Mouse (Mus musculus) ovary, postnatal 36 days (tissue): Measurements from ENCODE around the gene Tmem160.
A peak's percentile ranks its signal among the peaks of the same experiment; 100 is the strongest.

Experiments
- DNase-seq: peaks from one replicate; pipeline ENCODE4 v3.0.0; 2022; ENCODE audit warnings: low spot score, mixed read lengths

Gene Tmem160

GRCm38 (mm10) chr7:16441241-16441640 lies 11.3 kb upstream of the Tmem160 start:
- DNase-seq: no peak

DNA sequence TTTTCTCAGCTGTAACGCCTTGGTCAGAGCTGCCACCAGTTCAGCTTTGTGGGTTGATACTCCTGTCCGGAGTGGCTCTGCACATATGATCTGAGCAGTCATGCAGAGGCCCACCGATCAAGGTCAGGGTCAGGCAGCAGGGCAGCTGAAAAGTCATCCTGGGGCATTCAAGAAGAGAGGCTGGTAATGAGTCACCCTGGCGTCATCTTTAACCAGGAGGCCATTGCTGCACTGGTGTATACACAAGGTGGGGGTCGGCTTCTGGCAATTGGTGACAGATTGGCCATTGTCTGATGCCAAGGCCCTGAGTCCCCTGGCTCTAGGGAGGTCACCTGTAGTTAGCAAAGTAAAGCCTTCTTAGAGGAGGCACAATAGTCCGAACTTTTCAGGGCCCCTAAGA lies 923 bp upstream of the Tmem160 start:
- no peak for DNase-seq

- DNase-seq: no peak
Measured at GRCm38 (mm10) chr7:16453118-16453711, 636 bp downstream of the Tmem160 start.

GRCm38 (mm10) chr7:16455016-16455415 lies 2.4 kb downstream of the Tmem160 start:
- DNase-seq: no peak

DNA sequence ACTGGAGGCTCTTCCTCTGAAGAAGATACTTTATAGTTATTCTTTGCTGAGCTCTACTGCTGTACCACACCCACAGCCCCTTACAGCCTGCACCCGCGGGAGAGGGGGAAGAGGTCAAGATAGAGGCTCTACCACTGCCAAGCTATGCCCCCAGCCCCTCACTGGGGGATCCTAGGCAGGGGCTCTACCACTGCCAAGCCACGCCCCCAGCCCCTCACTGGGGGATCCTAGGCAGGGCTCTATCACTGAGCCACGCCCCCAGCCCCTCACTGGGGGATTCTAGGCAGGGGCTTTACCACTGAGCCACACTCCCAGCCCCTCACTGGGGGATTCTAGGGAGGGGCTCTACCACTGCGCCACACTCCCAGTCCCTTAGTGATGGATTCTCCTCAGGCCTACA lies 3.7 kb downstream of the Tmem160 start:
- DNase-seq: no peak

GRCm38 (mm10) chr7:16460566-16460965 lies 8.0 kb downstream of the Tmem160 start:
- no peak for DNase-seq

DNA sequence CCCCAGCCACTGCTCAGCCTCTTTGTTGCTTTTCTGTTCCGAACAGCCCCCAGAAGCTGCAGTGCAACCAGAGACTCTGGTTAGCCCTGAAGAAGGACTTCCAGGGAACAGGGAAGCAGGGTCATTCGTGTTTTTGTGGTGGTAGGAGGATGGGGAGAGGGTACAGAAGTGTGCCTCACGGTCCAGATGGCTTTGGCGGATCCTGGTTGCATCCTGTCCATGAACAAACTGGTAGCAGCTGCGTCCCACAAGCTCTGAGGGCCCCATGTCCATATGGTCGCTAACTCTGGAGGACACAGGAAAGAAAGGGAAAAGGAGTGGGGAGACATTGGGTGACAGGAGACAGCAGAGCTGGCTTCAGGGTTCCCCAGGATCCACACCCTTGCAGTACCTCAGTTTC lies 8.6 kb downstream of the Tmem160 start:
- DNase-seq: no peak

DNA sequence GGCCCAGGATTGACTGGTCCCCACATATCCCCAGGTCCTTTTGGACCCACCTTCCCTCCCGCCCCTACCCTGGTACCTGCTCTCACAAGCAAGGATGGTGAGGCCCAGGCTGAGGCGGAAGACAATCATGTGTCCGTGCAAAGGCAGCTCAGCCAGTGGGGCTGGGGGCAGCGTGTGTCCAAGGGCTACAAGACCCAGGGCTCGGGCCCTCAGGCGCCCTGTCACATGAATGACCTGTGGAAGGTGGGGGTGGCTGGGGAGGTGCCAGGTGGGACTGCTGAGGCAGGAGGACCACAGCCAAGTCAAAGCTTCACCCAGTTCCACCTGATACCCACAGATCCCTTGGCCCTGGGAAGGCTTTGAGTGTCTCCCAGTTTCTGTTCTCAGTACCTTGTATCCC lies 9.1 kb downstream of the Tmem160 start:
- DNase-seq: no peak

- DNase-seq: peak; percentile 76
Measured at GRCm38 (mm10) chr7:16463214-16463613, 10.6 kb downstream of the Tmem160 start.

DNA sequence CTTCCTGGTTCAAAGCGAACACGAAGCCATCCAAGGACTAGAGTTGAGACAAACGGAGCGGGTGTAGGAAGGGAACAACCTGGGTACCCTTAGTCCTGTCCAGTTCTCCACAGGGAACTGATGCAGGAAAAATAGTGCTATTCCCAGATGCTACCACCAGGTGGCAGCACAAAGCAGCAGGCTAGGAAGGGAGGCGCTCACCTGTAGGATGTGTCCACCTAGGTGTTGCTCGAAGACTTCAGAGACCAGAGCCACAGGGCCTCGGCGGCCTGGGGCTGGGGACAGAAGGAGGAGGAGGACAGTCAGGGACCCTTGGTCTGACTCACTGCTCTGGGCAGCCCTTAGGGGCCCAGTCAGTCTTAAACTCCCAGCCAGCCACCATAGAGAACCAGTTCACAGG lies 12.6 kb downstream of the Tmem160 start:
- DNase-seq: peak; percentile 63

GRCm38 (mm10) chr7:16465568-16465967 lies 13.0 kb downstream of the Tmem160 start:
- DNase-seq: no peak

GRCm38 (mm10) chr7:16466565-16466964 lies 14.0 kb downstream of the Tmem160 start:
- no peak for DNase-seq

DNA sequence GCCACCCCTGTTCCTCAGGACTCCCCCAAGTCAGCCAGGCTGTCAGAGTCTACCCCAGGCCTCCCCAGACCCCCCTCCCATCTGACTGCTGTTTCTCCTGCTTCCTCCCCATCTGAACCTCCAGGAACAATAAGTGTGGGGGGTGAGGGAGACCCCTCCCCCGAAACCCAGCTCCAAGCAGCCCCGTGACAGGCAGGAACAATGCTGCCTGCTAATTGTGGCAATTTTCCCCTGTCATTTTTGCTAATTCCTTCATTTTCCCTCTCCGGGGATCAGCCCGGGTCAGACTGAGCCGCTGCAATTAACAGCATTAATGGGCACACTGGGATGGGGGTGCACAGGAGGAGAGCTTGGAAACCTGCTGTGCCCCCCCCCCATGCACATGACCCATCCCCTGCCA lies 15.5 kb downstream of the Tmem160 start:
- no peak for DNase-seq

GRCm38 (mm10) chr7:16471549-16471948 lies 19.0 kb downstream of the Tmem160 start:
- DNase-seq: no peak

GRCm38 (mm10) chr7:16472116-16472709 lies 19.6 kb downstream of the Tmem160 start:
- DNase-seq: no peak

DNA sequence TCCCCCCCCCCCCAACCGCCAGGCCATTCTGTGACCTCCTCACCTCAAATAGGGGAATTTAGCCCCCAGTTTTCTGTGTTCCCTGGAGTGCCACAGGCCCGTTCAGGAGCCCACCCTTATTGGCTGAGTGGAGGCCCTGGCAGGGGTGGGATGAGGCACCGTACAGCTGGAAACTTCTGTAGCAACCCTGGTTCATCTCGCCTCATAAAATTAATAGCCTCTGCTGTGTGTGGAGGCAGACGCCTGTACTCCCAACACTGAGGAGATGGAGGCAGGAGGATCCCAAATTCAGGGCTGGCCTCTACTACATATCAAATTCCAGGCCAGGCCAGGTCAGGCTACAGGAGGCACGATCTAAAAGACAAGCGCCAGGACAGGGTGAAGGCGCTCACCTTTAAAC lies 21.3 kb downstream of the Tmem160 start:
- DNase-seq: no peak

DNA sequence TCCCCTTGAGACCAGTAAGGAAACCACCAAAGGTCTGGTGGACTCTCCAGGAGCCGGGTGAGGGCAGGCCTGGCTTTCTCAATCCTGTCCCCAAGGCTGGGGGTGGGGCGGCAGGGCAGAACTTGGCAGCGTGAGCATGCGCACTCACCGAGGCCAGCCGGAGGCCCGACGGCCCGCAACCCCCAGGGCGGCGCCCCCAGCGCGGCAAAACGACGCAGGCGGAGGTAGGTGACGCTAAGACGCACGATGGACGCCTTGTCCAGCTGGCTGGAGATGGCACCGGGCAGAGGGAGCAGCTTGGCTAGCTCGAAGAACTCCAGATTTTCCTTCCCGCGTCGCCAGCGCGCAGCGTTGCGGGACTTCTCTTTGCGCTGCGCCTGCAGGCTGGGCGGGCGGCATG lies 21.9 kb downstream of the Tmem160 start:
- DNase-seq: no peak

DNA sequence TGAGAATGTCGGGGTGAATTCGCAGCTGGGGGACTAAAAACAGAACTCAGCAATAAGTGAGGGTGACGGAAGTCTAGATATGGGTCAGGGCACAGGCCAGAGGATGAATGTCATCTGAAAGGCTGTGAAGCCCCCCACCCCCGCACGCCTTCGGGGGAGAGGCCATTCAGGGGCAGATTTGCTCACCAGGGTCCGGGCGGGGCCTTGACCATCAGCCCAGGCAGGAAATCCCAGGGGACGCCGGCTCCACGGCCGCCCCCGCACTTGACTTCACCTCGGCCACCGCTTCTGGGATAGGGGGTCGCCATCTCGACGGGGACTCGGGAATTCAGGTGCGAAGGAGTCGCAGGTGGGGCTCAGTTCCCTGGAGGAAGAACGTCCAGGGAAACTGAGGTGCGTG lies 22.7 kb downstream of the Tmem160 start:
- DNase-seq: no peak

- DNase-seq: no peak
Measured at GRCm38 (mm10) chr7:16475764-16476599, 23.4 kb downstream of the Tmem160 start.

GRCm38 (mm10) chr7:16476600-16476989 lies 24.0 kb downstream of the Tmem160 start:
- peak; percentile 31 for DNase-seq

DNA sequence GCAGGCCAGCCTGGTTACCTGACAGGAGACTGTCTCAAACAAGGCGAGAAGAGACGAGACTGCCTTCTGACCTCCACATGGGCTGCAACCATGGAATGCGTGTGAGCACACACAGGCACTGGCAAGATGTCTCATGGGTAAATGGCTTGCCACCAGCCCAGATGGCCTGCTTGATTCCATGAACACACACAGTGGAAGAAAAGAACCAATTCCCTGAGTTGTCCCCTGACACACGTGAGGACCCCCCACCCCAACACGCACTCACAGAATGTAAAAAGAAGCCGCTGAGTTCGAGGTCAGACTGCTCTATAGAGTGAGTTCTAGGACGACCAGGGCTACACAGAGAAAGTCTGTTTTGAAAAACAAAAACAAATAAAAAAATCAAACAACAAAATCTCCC lies 25.0 kb downstream of the Tmem160 start, which contains the start of gene Npas1:
TSS of gene Npas1 (minus strand) at position 101 of the 400 bp plus-strand sequence.
- DNase-seq: no peak

DNA sequence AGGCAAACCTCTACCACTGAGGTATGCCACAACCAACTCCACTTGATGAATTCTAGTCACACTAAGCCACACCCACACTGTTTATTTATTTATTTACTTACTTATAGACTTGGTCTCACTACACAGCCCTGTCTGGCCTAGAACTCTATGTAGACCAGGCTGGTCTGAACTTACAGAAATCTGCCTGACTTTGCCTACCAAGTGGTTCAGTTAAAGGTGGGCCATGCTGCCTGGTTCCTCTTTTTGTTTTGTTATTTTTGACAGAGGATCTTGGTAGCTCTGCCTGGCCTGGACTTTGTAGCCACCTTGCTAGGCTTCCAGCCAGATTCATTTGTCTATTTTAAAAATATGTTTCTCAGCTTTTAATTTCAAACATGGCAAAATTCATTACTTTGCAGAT lies 36.2 kb downstream of the Tmem160 start:
- DNase-seq: no peak

DNA sequence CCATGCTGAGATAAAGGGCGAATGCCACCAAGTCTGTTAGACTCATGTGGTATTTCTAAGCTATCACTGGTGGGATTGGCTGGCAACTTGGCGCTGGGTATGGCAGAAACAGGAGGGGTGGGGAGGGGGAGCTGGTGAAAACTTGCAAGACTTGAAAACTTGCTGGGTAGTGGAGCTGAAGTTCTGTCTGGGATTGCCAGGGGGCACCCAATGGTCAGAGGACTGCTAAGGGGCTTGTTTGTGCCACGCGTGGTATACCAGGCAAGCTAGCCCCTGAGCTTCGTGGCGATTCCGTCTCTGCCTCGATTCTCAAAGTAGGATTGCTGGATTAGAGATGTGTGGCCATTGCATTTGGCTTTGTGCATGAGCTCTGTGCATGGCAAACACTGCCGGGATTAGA lies 37.4 kb downstream of the Tmem160 start:
- no peak for DNase-seq
